8 mouse cellular contexts compared by ENCODE assay signal in genomic region chr3:135674716-135675392, GRCm38 (mm10). TPM values are rescaled to one million over a fixed set of nuclear protein-coding genes. Genes with fewer than 3 reads are reported as not detected.
DNase-seq lines count a peak whose midpoint lies in the region.

No protein-coding gene starts in this region.

- H3K36me3 ChIP-seq in hindbrain, embryonic 10.5 days, result no peaks in the 10 kb centered on the region

- no peaks in the 10 kb centered on the region for H3K9me3 ChIP-seq in hindbrain, embryonic 10.5 days

- no peak overlapping the region for H3K4me3 ChIP-seq in hindbrain, embryonic 10.5 days

- no peaks in the 10 kb centered on the region for H3K27me3 ChIP-seq in hindbrain, embryonic 10.5 days (ENCODE audit: insufficient read depth, poor library complexity, severe bottlenecking)

- H3K27ac ChIP-seq in hindbrain, embryonic 10.5 days, result peak overlapping the region; percentile 17; the same call in 1 of the 2 replicates

- peak; percentile 33 for DNase-seq in retina, postnatal 1 day
- DNase-seq in retina, embryonic 14.5 days (ENCODE audit: low spot score), result no peak
- DNase-seq in hindbrain, embryonic 10.5 days (ENCODE audit: low spot score), result no peak
- DNase-seq in kidney, postnatal 36 days, result peak; percentile 41 to 54
- DNase-seq in thymus, postnatal 25 days, result no peak
- DNase-seq in c-Kit-positive CD71-positive TER-119-positive erythroid progenitor cells, embryonic 14.5 days (ENCODE audit: low spot score), result no peak
- DNase-seq in frontal cortex, postnatal 36 days (ENCODE audit: low spot score in 2 of 2), result no peak
- no peak for DNase-seq in lung, postnatal 25 days (ENCODE audit: low spot score)

- peaks cover 11% of the 10 kb centered on the region for H3K4me1 ChIP-seq in hindbrain, embryonic 10.5 days (replicated peaks)

- WGBS in hindbrain, embryonic 10.5 days, result 78% methylated on average over 13 of the region's 13 CpGs

RNA-seq across cellular contexts. Expression of gene Nfkb1, which starts 16.5 kb away (rescaled TPM):
- 9.4 and 11.1 TPM in 2 replicates for polyA plus RNA-seq in hindbrain, embryonic 10.5 days (2016; fragmentation: Nextera tagmentation; extraction: Ambion mirVana)

Comparison
In these comparisons a context has a peak if more than half of its experiments do, and no peak if none do; other contexts are left out.
1. DNase-seq: peak in retina, postnatal 1 day (single experiment) and kidney, postnatal 36 days (2 of 2); none in retina, embryonic 14.5 days (single experiment), hindbrain, embryonic 10.5 days (single experiment), thymus, postnatal 25 days (single experiment), c-Kit-positive CD71-positive TER-119-positive erythroid progenitor cells, embryonic 14.5 days (single experiment), frontal cortex, postnatal 36 days (0 of 2) and lung, postnatal 25 days (single experiment).